Mouse (Mus musculus): ENCODE results near the gene Gm5767. TPM values are rescaled to one million over a fixed set of nuclear protein-coding genes. Genes with fewer than 3 reads are reported as not detected.
A peak's percentile ranks its signal among the peaks of the same experiment; 100 is the strongest.
"Not testable (repeated sequence)": the region's sequence is repeated elsewhere in the genome, so short reads cannot be mapped to it uniquely, and the experiment has no call there.

Gm5767 gene
- total RNA-seq, 2 experiments from 2014 or later = not detected

DNA sequence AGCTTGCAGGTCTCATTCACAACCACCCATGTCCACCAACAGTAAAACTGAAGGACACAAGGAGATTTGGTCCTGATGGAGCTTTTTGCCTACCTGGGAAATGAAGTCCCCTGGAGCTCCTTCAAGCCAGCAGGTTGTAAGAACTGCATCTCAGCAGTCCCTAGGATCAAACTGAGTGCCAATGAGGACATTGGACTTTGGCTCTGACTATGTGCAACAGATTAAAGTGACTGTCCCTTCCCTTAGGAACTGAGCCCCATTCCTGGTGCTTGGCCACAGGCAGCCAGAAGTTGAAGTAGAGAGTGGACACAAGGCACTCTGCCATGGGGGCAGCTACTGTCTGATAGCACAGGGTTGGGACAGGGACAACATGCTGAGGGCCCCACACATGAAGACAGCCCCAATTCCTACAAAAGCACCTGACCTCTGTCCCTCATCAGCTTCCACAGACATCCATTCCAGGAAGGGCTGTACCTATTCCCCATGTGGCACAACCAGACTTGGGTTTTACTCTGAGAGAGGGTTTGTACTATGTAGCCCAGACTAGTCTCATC lies 7.1 kb downstream of the Gm5767 start:
- intact Hi-C loops (cut with DNase I) = loop anchor here (10.0 kb wide), 1 partner anchor 147 kb away; the partner anchor contains the start of gene 1810013L24Rik
- DNase-seq (ENCODE audit: low spot score in 2 of 2) = no peak

DNA sequence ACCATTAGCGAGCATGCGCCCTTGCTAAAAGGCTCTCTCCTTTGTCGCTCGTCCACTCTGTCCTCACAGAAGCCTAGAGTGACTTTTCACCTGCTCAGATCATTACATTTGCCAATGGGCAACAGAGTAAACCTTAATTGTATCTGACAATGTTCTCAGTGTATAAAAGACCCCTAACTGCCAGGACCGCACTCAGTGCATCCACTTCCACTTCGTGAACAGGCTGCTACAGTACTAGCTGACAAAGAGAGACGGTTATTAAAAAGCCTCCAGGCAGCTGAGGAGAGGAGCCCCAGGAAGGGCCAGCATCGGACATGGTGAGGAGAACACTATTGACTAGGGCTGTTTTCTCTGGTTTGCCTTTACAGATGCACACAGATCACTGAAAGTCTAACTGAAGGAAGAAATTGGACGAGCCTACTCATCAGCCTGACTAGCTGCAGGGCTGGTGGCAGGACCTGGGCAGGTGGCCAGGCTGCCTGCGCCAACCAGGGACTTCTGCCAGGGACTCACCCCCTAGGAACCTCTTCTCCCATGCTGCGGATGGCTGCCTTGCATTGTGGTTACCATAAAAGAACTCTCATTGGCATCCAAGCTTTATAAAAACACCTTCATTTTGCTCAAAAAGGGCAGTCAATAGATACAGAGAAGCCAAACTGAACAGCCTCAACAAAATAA lies 9.5 kb downstream of the Gm5767 start:
- DNase-seq (ENCODE audit: low spot score in 2 of 2) = peak; percentile 40 to 44
- intact Hi-C loops (cut with DNase I) = loop anchor here (10.0 kb wide), 1 partner anchor 145 kb away; the partner anchor contains the start of gene 1810013L24Rik

DNA sequence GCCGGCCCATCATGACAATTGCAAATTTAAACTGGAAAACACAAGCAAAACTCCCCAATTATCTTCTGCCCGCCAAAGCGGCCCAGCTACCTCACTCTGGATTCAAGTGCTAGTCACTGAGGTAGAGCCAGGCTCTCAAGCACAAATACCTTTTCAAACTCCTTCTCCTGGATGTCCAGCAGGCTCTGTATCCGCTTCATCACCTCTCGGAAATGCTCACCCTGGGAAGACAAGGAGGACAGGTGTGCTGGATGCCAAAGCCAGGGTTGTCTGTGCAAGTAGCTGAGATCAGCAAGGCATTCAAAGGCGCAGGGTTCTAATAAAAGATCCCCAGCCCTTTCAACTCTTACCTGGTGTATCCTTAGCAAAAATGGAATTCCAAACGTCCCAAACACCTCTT lies 10.6 kb downstream of the Gm5767 start:
- intact Hi-C loops (cut with DNase I) = no loop called here
- DNase-seq (ENCODE audit: low spot score in 2 of 2) = no peak

DNA sequence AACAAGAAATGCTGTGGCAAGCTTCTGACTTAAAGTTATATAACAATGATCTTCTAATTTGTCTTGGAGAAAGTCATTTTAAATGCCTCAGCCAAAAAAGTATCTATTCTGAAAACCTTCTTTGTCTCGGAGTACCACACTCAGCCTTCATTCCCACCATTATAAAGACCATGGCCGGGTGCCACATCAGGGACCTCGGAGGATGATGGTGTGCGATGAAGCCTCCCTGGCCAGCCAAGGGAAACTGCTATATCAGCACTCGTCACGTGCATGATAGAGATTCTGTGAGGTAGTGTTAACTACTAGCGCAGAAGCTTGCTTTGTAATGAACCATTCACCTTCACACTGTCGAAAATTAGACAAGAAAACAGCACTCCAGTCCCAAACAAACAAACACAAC lies 19.0 kb downstream of the Gm5767 start:
- intact Hi-C loops (cut with DNase I) = no loop called here
- DNase-seq (ENCODE audit: low spot score in 2 of 2) = no peak

DNA sequence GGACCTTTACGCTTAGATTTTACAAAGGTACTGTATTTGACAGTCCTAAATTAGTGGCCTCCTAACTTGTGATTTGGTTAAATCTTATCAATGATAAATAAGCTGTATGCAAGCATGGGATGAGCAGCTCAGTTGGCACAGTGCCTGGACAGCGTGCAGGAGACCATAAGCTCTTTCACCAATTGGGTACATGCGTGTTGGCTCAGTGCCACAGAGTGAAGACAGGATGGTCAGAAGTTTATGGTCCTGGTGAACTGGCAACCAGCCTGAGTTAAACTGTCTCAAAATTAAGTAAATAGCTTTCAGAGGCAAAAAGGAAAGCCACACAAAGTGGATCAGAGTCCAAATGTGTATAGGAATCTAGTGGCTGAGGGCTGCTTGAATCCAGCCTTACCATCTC lies 20.0 kb downstream of the Gm5767 start:
- intact Hi-C loops (cut with DNase I) = no loop called here
- DNase-seq (ENCODE audit: low spot score in 2 of 2) = no peak

DNA sequence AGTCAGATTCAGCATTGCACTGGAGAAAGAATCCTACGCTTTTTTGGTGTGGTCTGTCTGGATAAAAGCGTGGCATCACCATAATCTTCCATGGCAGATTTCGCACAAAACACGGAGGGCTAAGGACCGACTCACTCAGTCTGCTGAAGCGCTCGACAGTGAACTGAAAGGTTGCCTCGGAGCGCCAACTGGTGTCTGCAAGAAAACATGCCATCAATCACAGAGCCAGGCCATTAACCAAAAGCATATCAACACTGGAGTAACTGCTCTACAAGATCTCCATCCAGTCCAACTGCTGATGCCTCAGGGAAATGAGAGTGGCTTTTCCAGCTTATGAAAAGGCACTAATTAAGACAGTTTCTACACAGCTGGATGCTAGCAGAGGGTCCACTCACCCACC lies 31.4 kb downstream of the Gm5767 start:
- DNase-seq (ENCODE audit: low spot score in 2 of 2) = no peak
- intact Hi-C loops (cut with DNase I) = loop anchor here (2.0 kb wide), 1 partner anchor 57 kb away; no protein-coding TSS in a partner anchor

DNA sequence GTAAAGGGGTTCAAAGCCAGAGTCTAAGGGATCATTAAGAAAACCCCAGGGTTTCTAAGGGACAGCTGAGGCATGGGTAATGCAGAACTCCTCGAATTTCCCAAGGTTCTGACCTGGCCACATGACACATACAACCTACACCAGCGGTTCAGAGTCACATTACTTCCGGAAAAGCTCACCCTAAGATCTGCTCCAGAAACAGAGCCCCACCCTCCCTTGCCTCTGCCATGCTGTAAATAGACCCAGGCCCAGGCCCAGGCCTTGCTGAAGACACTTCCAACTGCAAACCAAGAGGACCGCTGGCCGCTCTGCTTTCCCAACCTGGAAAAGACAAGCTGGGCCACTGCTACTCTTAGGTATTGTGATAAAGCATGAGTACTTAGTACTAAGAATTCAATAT lies 34.3 kb downstream of the Gm5767 start:
- intact Hi-C loops (cut with DNase I) = no loop called here
- DNase-seq (ENCODE audit: low spot score in 2 of 2) = no peak

DNA sequence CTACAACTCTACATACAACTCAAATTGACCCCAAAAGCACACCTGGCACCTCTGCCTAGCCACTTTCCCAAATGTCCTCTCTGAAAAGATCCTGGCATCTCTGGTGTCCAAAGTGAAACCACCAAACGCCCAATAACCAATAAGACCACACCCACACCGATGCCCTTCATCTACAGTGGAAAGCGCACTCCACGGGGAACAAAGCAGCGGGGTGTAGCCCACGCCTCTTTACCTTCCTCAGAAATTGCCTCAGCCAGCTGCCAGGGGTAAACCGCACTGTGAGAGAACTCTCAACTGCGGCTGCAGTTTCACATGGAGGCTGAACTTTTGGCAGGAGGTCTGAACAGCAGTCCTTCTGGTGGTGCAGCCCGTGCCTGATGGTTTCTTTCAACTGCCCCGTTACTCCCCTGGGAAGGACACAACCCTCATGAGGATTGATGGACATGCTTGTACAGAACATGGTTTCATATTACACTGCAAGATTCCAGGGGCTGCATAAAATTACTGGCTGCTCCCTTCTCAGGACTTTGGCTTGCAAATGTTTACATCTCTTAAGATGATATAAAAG lies 35.0 kb downstream of the Gm5767 start:
- DNase-seq (ENCODE audit: low spot score in 2 of 2) = no peak
- intact Hi-C loops (cut with DNase I) = no loop called here

DNA sequence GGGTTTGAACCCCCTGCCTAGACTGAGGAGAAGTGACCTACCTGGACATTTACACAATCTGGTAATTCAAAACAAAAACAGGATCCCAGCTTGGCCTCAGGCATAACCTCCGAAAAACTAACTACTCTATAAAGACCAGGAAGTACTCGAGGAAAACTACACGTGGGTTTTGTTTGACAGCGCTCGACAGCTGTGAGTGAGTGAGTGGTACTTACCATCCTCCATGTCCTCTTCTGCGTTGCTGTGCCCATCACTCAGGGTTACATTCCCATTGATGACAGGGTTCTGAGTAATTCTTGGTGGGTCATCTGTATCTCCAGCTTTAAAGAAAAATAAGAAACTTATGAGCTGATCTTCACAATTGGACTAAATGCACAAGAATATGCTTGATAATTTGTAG lies 35.7 kb downstream of the Gm5767 start:
- DNase-seq (ENCODE audit: low spot score in 2 of 2) = no peak
- intact Hi-C loops (cut with DNase I) = no loop called here

DNA sequence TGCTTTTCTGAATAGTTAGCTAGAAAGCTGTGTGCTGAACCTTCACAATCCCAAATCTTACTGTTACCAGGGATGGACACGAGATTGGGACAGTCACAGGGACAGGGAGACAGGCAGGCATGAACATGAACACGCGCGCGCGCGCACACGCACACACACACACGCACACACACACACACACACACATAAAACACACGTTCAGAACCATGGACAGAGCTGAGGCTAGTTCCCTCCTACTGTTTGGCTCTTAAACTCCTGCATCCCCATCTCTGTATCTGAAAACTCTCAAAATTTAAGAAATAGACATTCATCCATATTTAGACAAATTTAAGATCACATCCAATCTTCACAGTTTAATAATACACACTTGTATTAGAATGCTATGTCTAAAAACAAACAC lies 37.2 kb downstream of the Gm5767 start:
- no peak for DNase-seq (ENCODE audit: low spot score in 2 of 2)

DNA sequence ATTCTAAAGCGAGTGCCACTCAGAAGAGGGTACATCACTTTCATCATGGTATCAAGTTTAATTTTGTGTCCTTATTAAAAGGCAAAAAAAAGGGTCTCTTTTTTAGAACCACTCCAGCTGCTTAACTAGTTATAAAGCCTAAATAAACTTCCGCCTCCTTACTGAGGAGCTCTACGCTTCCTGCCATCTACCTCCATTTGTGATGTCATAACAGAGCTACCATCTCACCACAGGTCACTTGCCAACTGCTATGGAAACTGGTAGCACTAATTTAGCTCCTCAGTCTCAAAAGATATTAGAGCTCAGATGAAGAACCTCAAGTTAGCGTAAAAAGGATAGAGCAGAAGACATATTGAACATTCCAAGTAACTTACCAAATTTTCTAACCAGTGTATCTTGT lies 39.9 kb downstream of the Gm5767 start:
- no peak for DNase-seq (ENCODE audit: low spot score in 2 of 2)
- intact Hi-C loops (cut with DNase I) = no loop called here

More for the DNA sequence above, 37.2 kb downstream of the Gm5767 start:
- intact Hi-C loops (cut with DNase I) = no loop called here

DNA sequence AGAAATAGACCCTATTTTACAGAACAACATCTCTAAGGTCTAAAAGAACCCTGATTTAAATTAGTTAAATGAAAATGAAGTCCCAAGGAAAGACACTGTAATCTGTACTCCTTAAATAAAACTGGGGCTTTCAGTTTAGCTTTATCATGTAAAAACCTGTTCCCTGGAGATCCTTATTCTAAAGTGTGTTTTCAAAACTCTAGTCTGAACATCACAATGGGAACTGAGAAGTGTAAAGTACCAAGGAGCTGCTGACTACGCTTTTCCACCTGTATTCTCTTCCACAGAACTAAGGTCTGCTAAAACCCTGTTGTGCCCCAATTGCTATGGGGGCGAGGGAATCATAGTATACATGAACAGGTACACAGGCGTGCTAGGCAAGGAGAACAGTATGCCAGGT lies 43.5 kb downstream of the Gm5767 start:
- DNase-seq (ENCODE audit: low spot score in 2 of 2) = no peak
- intact Hi-C loops (cut with DNase I) = no loop called here

DNA sequence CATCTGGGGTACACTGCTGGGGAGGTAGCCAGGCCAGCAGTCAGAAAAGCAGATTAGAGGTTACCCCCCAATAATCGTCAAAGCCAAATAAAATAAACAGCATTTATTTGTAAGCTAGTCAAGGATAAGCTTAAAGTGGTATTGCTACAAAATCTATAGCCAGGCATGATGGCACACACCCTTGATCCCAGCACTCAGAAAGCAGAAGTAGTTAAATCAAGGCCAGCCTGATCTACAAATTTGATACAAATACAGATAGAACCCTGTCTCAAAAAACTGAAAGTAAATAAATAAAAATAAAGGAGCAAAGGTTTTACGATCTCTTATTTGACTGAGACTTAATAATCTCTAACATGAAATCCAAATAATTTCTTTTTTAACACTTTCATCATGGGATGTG lies 45.2 kb downstream of the Gm5767 start:
- intact Hi-C loops (cut with DNase I) = no loop called here
- no peak for DNase-seq (ENCODE audit: low spot score in 2 of 2)

DNA sequence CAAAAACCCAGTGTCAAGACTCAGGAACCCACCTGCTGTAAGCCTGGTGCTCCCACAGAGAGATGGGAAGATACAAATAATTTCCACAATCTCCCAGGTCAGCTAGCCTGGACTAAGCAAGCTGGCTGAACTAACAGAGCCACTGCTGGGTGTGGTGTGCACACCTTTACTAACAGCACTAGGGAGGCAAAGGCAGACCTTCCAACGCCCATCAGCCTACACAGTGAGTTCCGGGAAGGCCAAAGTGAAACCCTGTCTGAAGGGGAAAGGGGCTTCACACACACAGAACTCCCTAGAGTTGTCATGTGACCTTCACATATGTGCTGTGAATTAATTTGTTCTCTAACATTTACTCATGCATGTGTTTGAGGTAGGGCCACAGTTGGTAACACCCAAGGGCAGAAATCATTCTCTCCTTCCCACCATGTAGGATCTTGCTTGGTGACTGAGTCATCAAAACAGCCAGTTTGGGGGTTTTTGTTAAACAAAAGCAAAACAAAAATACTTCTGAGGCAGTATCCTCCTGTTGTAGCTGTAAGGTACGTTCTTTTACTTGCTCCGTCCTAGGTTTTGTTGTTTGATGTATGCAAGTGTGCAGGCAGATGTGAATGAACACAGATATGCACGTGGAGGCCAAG lies 47.7 kb downstream of the Gm5767 start:
- intact Hi-C loops (cut with DNase I) = no loop called here
- DNase-seq (ENCODE audit: low spot score in 2 of 2) = no peak

DNA sequence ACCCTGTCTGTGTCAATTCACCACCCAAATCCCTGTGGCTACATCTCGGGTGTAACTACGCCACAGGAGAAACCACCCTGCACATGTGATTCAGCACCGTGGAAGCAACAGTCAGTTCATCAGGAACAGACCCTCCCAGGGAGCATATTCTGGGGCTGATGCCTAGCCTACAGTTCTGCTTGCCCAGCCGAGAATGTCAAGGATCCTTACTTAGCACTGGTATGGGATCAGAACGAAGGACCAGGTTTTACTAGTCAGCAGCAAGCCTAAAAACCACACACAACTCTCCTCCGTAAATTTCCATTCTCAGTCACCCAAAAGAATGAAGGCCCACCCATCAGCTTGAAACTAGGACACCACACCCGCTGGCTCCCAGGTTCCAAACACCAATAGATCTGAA lies 51.1 kb downstream of the Gm5767 start:
- intact Hi-C loops (cut with DNase I) = no loop called here
- no peak for DNase-seq (ENCODE audit: low spot score in 2 of 2)

DNA sequence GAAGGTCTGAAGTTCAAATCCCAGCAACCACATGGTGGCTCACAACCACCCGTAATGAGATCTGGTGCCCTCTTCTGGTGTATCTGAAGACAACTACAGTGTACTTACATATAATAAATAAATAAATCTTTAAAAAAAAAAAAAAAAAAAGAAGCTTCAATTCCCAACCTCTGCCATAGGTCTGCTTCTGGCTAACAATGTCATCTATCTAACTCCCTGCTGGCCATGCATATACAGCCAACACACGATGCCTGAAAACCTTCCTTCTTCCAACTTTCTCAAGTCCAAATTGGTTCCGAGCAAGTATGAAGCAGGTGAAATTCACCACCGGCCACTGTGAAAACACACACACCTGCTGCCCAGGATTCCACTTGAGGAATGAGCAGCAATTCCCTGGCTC lies 51.9 kb downstream of the Gm5767 start:
- intact Hi-C loops (cut with DNase I); DNase-seq (ENCODE audit: low spot score in 2 of 2): not testable (repeated sequence)

Other genes with a start within 250 kb of the Gm5767 start
- 10 to 100 TPM; 21.6 to 24.3 TPM for gene Mettl22, start 210.0 kb upstream of the Gm5767 start, total RNA-seq (2021)
- gene Abat, start 167.3 kb upstream of the Gm5767 start, total RNA-seq (2021) = 100 to 1,000 TPM; 147 to 179 TPM
- gene Pmm2, start 43.1 kb upstream of the Gm5767 start, total RNA-seq (2021) = 10 to 100 TPM; 26.8 to 31.0 TPM
- gene Tmem186, start 43.1 kb upstream of the Gm5767 start, total RNA-seq (2021) = 10 to 100 TPM; 12.6 to 12.8 TPM
- gene Carhsp1, start 8.6 kb upstream of the Gm5767 start, total RNA-seq (2021) = 10 to 100 TPM; 13.2 to 19.4 TPM
- 100 to 1,000 TPM; 155 to 160 TPM for gene Usp7, start 111.5 kb downstream of the Gm5767 start, total RNA-seq (2021)
- 100 to 1,000 TPM; 107 to 109 TPM for gene 1810013L24Rik, start 149.3 kb downstream of the Gm5767 start, total RNA-seq (2021)